Mouse (Mus musculus) MEL (cell line): ENCODE results near the gene Jmjd7. TPM values are rescaled to one million over a fixed set of nuclear protein-coding genes. Genes with fewer than 3 reads are reported as not detected.
A peak's percentile ranks its signal among the peaks of the same experiment; 100 is the strongest.

Source experiments
- DNase-seq: peaks from one replicate; pipeline ENCODE4 v3.0.0; 2011; ENCODE audit warnings: low read depth, low spot score
- H3K27ac ChIP-seq: 2 replicates; pipeline ENCODE4 v1.5.1; 2012; ENCODE audit warnings: low read depth, mild to moderate bottlenecking, control low read depth, low read length, moderate library complexity; ENCODE audit not compliant: control insufficient read depth
- H3K27me3 ChIP-seq, 2 experiments: fragments of 150-350 bp in 1 of 2; sonication (generic) in 1 of 2; 2 replicates each; pipeline ENCODE4 v1.6.1; 2012; ENCODE audit warnings: low read length in 2 of 2, mild to moderate bottlenecking in 2 of 2, improper control_type of control experiment in 1 of 2, moderate library complexity in 1 of 2; ENCODE audit not compliant: insufficient read depth in 2 of 2, control insufficient read depth in 1 of 2
- H3K36me3 ChIP-seq, 2 experiments: 2 replicates each; pipeline ENCODE4 v1.6.1; 2012 to 2014; ENCODE audit warnings: low read length in 2 of 2, improper control_type of control experiment in 1 of 2, inconsistent platforms in 1 of 2, mild to moderate bottlenecking in 1 of 2; ENCODE audit not compliant: insufficient read depth in 2 of 2, control insufficient read depth in 1 of 2
- H3K4me1 ChIP-seq, 2 experiments: fragments of 150-350 bp in 1 of 2; sonication (generic) in 1 of 2; 2 replicates each; pipeline ENCODE4 v1.6.1; 2012; ENCODE audit warnings: low read length in 2 of 2, improper control_type of control experiment in 1 of 2, mild to moderate bottlenecking in 1 of 2; ENCODE audit not compliant: insufficient read depth in 2 of 2, control insufficient read depth in 1 of 2
- H3K4me3 ChIP-seq, 2 experiments: fragments of 150-350 bp in 1 of 2; sonication (generic) in 1 of 2; 2 replicates each; pipeline ENCODE4 v1.5.1; 2012; ENCODE audit warnings: low read depth in 2 of 2, low read length in 2 of 2, mild to moderate bottlenecking in 2 of 2, moderate library complexity in 2 of 2, control low read depth in 1 of 2, improper control_type of control experiment in 1 of 2; ENCODE audit not compliant: control insufficient read depth in 1 of 2, insufficient read depth in 1 of 2
- H3K79me2 ChIP-seq: 2 replicates; pipeline ENCODE4 v1.6.1; 2012; ENCODE audit warnings: mild to moderate bottlenecking, low read length, moderate library complexity; ENCODE audit not compliant: control insufficient read depth, poor library complexity, insufficient read depth
- H3K9ac ChIP-seq: 2 replicates; pipeline ENCODE4 v1.6.1; 2012; ENCODE audit warnings: low read depth, mild to moderate bottlenecking, control low read depth, low read length, moderate library complexity; ENCODE audit not compliant: control insufficient read depth, poor library complexity, severe bottlenecking
- H3K9me3 ChIP-seq: fragments of 150-350 bp; sonication (generic); replicated peaks from 2 replicates; pipeline ENCODE4 v1.6.1; 2012; ENCODE audit warnings: mild to moderate bottlenecking, low read length, improper control_type of control experiment, moderate library complexity; ENCODE audit not compliant: insufficient read depth
- CHD1 ChIP-seq: IDR thresholded peaks from 2 replicates; pipeline ENCODE4 v1.6.1; 2012; ENCODE audit warnings: low read depth, mild to moderate bottlenecking, inconsistent platforms, low read length, improper control_type of control experiment
- CHD2 ChIP-seq: IDR thresholded peaks from 2 replicates; pipeline ENCODE4 v1.6.1; 2011; ENCODE audit warnings: low read length, improper control_type of control experiment
- EP300 ChIP-seq, 2 experiments: IDR thresholded peaks; 2 replicates each; pipeline ENCODE4 v1.6.1; 2011; ENCODE audit warnings: improper control_type of control experiment in 2 of 2, low read length in 2 of 2, low read depth in 1 of 2, mild to moderate bottlenecking in 1 of 2
- GATA1 ChIP-seq: IDR thresholded peaks from 2 replicates; pipeline ENCODE4 v1.6.1; 2011; ENCODE audit warnings: low read depth, low read length, improper control_type of control experiment
- HCFC1 ChIP-seq: IDR thresholded peaks from 2 replicates; pipeline ENCODE4 v1.6.1; 2012; ENCODE audit warnings: low read depth, mild to moderate bottlenecking, inconsistent platforms, low read length, improper control_type of control experiment, moderate library complexity
- MAFK ChIP-seq: IDR thresholded peaks from 2 replicates; pipeline ENCODE4 v1.6.1; 2011; ENCODE audit warnings: low read depth, mild to moderate bottlenecking, low read length, improper control_type of control experiment, borderline replicate concordance
- MAX ChIP-seq: IDR thresholded peaks from 2 replicates; pipeline ENCODE4 v1.6.1; 2011; ENCODE audit warnings: low read length, improper control_type of control experiment
- MAZ ChIP-seq: IDR thresholded peaks from 2 replicates; pipeline ENCODE4 v1.6.1; 2012; ENCODE audit warnings: low read depth, mild to moderate bottlenecking, inconsistent platforms, low read length, improper control_type of control experiment
- MEF2A ChIP-seq: IDR thresholded peaks from 2 replicates; pipeline ENCODE4 v1.6.1; 2014; ENCODE audit warnings: low read depth, mild to moderate bottlenecking, inconsistent platforms, low read length, improper control_type of control experiment; ENCODE audit not compliant: poor library complexity, insufficient replicate concordance, severe bottlenecking; ENCODE audit errors: extremely low read depth
- MXI1 ChIP-seq: IDR thresholded peaks from 2 replicates; pipeline ENCODE4 v1.6.1; 2011; ENCODE audit warnings: mild to moderate bottlenecking, low read depth, low read length, improper control_type of control experiment
- NELFE ChIP-seq: IDR thresholded peaks from 2 replicates; pipeline ENCODE4 v1.6.1; 2011; ENCODE audit warnings: low read depth, low read length, improper control_type of control experiment
- POLR2A ChIP-seq, 2 experiments: IDR thresholded peaks; 2 replicates each; pipeline ENCODE4 v1.6.1; 2011 to 2012; ENCODE audit warnings: low read length in 2 of 2, mild to moderate bottlenecking in 2 of 2, control low read depth in 1 of 2, improper control_type of control experiment in 1 of 2, low read depth in 1 of 2, moderate library complexity in 1 of 2; ENCODE audit not compliant: control insufficient read depth in 1 of 2, insufficient read depth in 1 of 2, poor library complexity in 1 of 2
- POLR2AphosphoS2 ChIP-seq: IDR thresholded peaks from 2 replicates; pipeline ENCODE4 v1.6.1; 2011; ENCODE audit warnings: low read length, improper control_type of control experiment
- POLR2AphosphoS5 ChIP-seq: IDR thresholded peaks from 2 replicates; pipeline ENCODE4 v1.6.1; 2012; ENCODE audit warnings: low read depth, borderline replicate concordance, mild to moderate bottlenecking, inconsistent platforms, low read length, moderate library complexity, mixed read lengths
- RAD21 ChIP-seq: IDR thresholded peaks from 2 replicates; pipeline ENCODE4 v1.6.1; 2011; ENCODE audit warnings: mild to moderate bottlenecking, low read depth, low read length, improper control_type of control experiment
- RCOR1 ChIP-seq: IDR thresholded peaks from 2 replicates; pipeline ENCODE4 v1.6.1; 2012; ENCODE audit warnings: low read depth, mild to moderate bottlenecking, inconsistent platforms, low read length, improper control_type of control experiment
- SIN3A ChIP-seq: IDR thresholded peaks from 2 replicates; pipeline ENCODE4 v1.6.1; 2012; ENCODE audit warnings: low read length, improper control_type of control experiment, inconsistent platforms
- TAL1 ChIP-seq: IDR thresholded peaks from 2 replicates; pipeline ENCODE4 v1.6.1; 2012; ENCODE audit warnings: mild to moderate bottlenecking, inconsistent platforms, low read length, moderate library complexity, mixed read lengths
- TBP ChIP-seq: IDR thresholded peaks from 2 replicates; pipeline ENCODE4 v1.8.0; 2011; ENCODE audit warnings: low read depth, low read length, improper control_type of control experiment
- UBTF ChIP-seq: IDR thresholded peaks from 2 replicates; pipeline ENCODE4 v1.6.1; 2012; ENCODE audit warnings: low read depth, mild to moderate bottlenecking, inconsistent platforms, low read length, improper control_type of control experiment, moderate library complexity, borderline replicate concordance; ENCODE audit not compliant: insufficient read depth
- USF1 ChIP-seq: IDR thresholded peaks from 2 replicates; pipeline ENCODE4 v1.6.1; 2014; ENCODE audit warnings: low read depth, mild to moderate bottlenecking, inconsistent platforms, low read length, improper control_type of control experiment, moderate library complexity
- USF2 ChIP-seq, 2 experiments: IDR thresholded peaks; 2 replicates each; pipeline ENCODE4 v1.6.1; 2011 to 2012; ENCODE audit warnings: improper control_type of control experiment in 2 of 2, low read length in 2 of 2, borderline replicate concordance in 1 of 2, inconsistent platforms in 1 of 2, low read depth in 1 of 2, mild to moderate bottlenecking in 1 of 2; ENCODE audit not compliant: insufficient read depth in 1 of 2
- ZMIZ1 ChIP-seq: IDR thresholded peaks from 2 replicates; pipeline ENCODE4 v1.6.1; 2012; ENCODE audit warnings: low read depth, mild to moderate bottlenecking, inconsistent platforms, low read length, improper control_type of control experiment, moderate library complexity
- polyA plus RNA-seq, 2 experiments: library from polyadenylated mRNA; stranded (reverse) in 1 of 2; unstranded in 1 of 2; fragments of >175 nt in 1 of 2; fragments of >200 nt in 1 of 2; gene quantifications; 2 replicates each; pipeline versions ENCODE4 v1.2.1 to v1.2.4; 2012; ENCODE audit warnings: low replicate concordance in 2 of 2, low read depth in 1 of 2; ENCODE audit not compliant: insufficient read length in 2 of 2, insufficient read depth in 1 of 2, missing spikeins in 1 of 2
- total RNA-seq: library from RNA; depleted of rRNA; stranded (reverse); fragments of 300-350 nt; gene quantifications from 2 replicates; pipeline ENCODE4 v1.2.3, GENCODE M21; 2012; rRNA removed

Jmjd7 gene
- 4.2 and 5.9 TPM in 2 replicates for total RNA-seq
- polyA plus RNA-seq, result 10 to 100 TPM in 1 of 2 experiments, not detected in 1; 12.0 TPM

DNA sequence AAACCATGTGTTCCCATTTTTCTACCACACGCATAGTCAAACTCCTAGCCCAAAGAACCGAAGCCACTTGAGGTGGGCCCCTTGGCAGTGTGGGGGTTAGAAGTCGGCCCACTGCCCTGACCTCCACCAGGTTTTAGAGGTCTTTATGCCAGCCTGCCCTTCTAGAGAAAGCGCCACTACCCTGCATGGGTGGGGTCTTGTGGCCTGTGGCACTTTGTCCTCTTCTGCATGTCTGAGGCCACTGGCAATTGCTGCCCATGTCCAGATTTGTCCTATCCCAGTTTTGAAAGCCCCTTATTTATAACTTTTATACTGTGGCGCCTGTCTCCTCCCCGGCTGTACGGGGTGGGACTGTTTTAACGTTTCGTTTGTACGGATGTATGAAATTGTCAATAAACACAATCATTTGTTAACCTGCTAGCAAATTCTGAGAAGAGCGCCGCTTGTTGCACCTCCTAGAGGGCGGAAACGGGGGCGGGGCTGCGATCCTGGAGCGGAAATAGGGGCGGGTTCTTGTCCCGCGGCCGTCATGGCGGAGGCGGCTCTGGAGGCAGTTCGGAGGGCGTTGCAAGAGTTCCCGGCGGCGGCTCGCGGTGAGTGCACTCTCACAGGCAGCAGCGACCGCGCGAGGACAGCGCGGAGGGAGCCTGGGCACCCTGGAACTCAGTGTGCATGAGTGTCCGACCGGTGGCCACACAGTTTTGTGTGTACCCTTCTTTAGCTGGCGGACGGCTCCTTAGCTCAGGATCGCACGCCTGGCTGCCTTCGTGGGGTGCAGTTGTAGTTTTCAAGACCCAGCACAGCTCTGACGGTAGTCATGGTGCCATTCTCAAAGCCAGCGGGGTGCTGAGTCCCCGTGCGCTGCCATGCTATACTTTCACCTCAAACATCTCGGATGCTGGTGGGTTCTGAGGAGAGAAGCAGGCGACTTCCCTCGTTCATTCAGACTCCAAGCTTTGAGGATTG lies at the start of gene Jmjd7, which contains the start of gene Gm28042:
Gene Jmjd7, plus strand, starts transcription at position 500 of the 966 bp plus-strand sequence.
Gene Gm28042, plus strand, starts transcription at position 510 of the 966 bp plus-strand sequence.
- Histone ChIP-seq H3K27me3 (no peaks in the 10 kb centered on the region), H3K79me2 (no peaks in the 10 kb centered on the region; the same call in 1 of the 2 replicates), H3K4me1 (peaks cover 0 to 12% of the 10 kb centered on the region in 2 experiments; a peak in 2 of 4 replicates), H3K27ac (peak within 1 kb of the TSS; percentile 66), H3K4me3 (peak within 1 kb of the TSS; percentile 73 to 92), H3K9me3 (no peaks in the 10 kb centered on the region), H3K36me3 (peaks cover 0 to 3% of the 10 kb centered on the region in 2 experiments; a peak in 1 of 4 replicates), H3K9ac (peak within 1 kb of the TSS; percentile 78)
- peak; percentile 37; the same call in 1 of the 2 replicates for TF ChIP-seq POLR2AphosphoS2
- TF ChIP-seq CHD2, result no peak
- no peak for TF ChIP-seq MAFK
- TF ChIP-seq MAX, result peak; percentile 16; the same call in 1 of the 2 replicates
- no peak for TF ChIP-seq POLR2AphosphoS5
- TF ChIP-seq USF1, result no peak
- TF ChIP-seq MXI1, result 0 out of 2 replicates have a peak, but pooled peaks have one; percentile 11
- no peak for TF ChIP-seq MEF2A
- TF ChIP-seq TBP, result no peak
- no peak for TF ChIP-seq UBTF
- 0 out of 2 replicates have a peak, but pooled peaks have one; percentile 33 for TF ChIP-seq ZMIZ1
- TF ChIP-seq TAL1, result no peak
- peak; percentile 75 to 93; a peak in 3 of 4 replicates for TF ChIP-seq POLR2A (IDR thresholded peaks at IDR 0.05; ENCODE audit: control insufficient read depth in 1 of 2, insufficient read depth in 1 of 2, low read depth in 1 of 2, low read length in 2 of 2, poor library complexity in 1 of 2)
- TF ChIP-seq RAD21, result no peak
- TF ChIP-seq MAZ, result no peak
- TF ChIP-seq GATA1, result no peak
- TF ChIP-seq NELFE, result peak; percentile 72
- TF ChIP-seq HCFC1, result no peak
- TF ChIP-seq CHD1, result no peak
- TF ChIP-seq RCOR1, result no peak
- TF ChIP-seq EP300 (IDR thresholded peaks at IDR 0.05; ENCODE audit: low read depth in 1 of 2, low read length in 2 of 2), result no peak
- TF ChIP-seq USF2 (IDR thresholded peaks at IDR 0.05; ENCODE audit: borderline replicate concordance in 1 of 2, insufficient read depth in 1 of 2, low read depth in 1 of 2, low read length in 2 of 2), result no peak
- 0 out of 2 replicates have a peak, but pooled peaks have one; percentile 1 for TF ChIP-seq SIN3A
- peak; percentile 96 for DNase-seq
